Mouse (Mus musculus) erythroblast, adult 5-6 weeks (primary cell): ENCODE measurements at regions not wholly inside any gene's neighbourhood (a gene's known extent, or its start where the extent isn't known, plus 50 kb on each side); places are given as distances from the start of the nearest gene placed in this dataset.
"Not testable (repeated sequence)": the region's sequence is repeated elsewhere in the genome, so short reads cannot be mapped to it uniquely, and the experiment has no call there.

Source experiments
- ATAC-seq: replicated peaks from 2 replicates; pipeline ENCODE4 v1.8.0; 2016; ENCODE audit warnings: moderate number of reproducible peaks, mild to moderate bottlenecking, moderate TSS enrichment, inconsistent platforms; ENCODE audit not compliant: poor library complexity, low FRiP score, severe bottlenecking

DNA sequence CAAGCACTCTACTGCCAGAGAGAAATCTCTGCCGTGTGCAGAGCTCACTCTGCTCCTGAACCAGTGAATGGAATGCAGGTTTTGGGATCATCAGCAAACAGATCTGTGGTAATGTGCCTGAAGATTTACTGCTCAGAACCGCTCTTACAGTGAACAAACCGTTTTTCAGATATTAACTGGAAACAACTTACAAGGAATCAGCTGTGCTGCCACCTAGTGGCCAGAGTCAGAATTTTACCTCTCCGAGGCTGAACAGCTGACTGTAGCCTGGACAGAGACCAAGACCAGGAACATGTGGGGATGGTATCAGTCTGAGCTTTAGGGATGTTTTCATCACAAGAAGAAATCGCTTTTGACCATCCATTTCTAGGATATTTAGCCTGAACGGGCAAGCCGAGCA lies 65.3 kb downstream of the Gm15023 start:
- not testable (repeated sequence) for ATAC-seq

- ATAC-seq = not testable (repeated sequence)
These were observed 66.6 kb downstream of the Gm15023 start for GRCm38 (mm10) chrX:135110866-135111265.

DNA sequence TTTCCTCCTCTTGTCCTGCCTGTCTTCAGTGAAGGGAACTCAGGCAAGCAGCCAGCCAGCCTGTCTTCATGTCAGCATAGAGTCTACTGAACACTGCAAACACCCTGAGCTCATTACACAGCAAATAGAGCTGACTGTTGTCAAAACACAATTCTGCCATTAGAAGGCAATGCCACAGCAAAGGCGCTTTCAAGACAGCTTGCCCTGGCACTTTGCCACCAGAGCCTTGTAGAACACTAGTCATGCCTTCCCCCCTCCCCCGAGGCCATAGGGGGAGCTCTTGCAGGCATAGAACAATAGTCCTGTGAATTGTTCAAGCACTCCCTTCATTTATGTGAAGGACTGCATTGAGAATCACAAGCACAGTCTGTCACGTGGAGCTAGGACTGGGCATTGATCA lies 75.8 kb downstream of the Gm15023 start:
- ATAC-seq = no peak

DNA sequence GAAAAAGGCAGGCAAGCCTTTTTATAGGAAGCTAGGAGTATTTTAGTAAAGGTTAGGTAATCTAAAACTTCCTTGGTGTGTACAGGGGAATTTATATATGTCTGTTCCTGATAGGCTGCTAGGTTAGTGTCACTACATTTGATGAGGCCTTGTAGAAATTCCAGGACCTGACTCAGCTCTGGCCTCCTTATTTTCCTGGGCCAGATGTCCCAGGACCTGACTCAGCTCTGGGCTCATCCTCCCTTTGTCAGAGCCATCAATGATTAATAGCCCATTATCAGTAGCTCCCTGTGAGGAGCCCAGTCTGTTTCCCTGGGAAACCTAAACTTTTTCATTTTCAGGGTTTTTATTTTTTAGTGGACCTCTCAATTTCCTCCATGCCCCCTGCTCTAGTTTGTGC lies 79.3 kb downstream of the Gm15023 start:
- ATAC-seq = no peak

DNA sequence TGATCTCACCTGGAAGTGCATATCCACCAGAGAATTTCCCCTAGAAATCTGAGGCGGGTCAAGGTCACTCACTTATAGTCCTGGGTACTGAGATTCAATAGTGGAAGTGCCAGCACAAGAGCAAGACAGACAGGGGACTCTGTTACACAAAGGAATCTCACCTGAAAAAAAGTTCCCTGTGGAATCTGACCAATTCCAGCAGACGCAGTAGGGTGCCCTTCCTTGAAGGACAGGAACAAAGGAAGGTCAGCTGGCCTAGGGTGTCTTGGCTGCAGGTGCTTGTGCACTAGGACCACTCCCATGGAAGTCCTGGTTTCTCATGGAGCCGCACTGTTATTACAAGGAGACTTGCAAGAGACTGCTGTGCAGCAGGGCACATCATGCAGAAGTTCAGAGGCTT lies 81.2 kb downstream of the Gm15023 start:
- no peak for ATAC-seq

DNA sequence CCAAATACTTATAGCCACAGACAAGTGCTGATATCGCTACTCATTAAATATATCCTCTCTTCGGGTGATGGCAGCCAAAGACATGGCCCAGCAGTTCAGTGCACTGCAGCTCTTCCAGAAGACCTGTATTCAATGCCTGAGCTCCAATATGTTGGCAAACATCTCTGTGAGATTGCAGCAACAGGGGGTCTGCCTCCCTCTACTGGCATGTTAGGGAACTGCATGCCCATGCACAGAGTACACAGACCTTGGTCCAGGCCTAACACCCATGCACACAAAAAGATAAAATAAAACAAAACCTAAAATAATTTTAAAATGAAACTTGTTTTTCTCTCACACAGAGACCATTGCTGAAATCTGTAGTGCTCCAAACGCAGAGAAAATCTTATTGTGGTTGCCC lies 82.1 kb upstream of the Zmat1 start:
- ATAC-seq = peak; percentile 70

DNA sequence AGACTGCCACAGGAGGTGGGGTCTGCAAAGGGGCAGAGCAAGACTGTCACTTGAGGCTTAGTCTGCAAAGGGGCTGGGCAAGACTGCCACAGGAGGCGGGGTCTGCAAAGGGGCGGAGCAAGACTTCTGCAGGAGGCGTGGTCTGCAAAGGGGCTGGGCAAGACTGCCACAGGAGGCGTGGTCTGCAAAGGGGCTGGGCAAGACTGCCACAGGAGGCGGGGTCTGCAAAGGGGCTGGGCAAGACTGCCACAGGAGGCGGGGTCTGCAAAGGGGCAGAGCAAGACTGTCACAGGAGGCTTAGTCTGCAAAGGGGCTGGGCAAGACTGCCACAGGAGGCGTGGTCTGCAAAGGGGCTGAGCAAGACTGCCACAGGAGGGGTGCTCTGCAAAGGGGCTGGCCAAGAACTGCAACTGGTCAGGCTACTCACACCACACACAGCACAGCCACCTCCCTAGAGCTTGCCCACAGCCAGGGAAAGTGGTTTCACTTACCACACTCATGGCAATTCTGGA lies 78.1 kb upstream of the Zmat1 start:
- ATAC-seq = not testable (repeated sequence)

DNA sequence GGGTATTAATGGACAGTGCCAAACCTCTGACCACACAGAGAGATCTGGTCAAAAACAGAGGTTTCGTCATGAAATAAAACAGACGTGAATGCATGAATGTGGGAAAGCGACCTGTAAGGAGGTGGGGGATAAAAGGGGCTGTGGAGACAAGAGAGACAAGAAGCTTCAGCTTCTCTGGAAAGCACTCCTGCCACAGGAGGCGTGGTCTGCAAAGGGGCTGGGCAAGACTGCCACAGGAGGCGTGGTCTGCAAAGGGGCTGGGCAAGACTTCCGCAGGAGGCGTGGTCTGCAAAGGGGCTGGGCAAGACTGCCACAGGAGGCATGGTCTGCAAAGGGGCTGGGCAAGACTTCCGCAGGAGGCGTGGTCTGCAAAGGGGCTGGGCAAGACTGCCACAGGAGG lies 77.6 kb upstream of the Zmat1 start:
- ATAC-seq = not testable (repeated sequence)

DNA sequence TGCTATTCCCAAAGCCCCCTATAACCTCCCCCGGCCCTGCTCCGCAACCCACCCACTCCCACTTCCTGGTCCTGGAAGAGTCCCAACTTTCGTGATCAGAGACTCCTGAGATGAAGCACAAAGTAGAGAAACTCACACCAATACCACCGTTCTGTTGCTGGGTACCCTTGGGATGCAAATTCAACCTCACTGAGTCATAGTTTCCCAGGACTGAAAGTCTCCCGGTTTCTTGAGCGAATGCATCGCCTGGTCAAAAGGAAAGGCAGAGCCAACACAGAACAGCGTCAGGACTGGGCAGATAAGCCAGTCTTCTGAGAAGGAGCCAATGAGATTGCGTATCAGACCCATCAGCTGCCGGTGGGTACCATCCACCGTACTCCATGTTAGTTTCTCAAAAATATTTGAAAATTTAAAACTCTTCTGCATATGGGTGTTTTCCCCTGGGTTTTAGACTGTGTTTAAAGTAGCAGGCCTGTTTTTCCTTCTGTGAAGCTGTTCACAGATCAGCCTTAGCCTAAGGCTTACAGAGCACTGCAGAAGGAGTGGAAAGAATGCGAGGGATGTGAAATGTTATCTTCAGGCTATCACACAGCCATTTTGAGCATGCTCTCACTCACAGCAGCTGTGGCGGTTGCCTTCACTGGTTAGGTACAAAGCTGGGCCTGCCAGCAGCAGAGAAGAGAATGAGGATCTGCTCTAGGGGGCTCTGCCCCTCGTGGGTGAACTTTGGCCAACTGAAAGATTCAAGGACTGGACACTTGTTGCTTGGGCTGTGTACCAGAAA lies 77.0 kb upstream of the Zmat1 start:
- ATAC-seq = not testable (repeated sequence)

DNA sequence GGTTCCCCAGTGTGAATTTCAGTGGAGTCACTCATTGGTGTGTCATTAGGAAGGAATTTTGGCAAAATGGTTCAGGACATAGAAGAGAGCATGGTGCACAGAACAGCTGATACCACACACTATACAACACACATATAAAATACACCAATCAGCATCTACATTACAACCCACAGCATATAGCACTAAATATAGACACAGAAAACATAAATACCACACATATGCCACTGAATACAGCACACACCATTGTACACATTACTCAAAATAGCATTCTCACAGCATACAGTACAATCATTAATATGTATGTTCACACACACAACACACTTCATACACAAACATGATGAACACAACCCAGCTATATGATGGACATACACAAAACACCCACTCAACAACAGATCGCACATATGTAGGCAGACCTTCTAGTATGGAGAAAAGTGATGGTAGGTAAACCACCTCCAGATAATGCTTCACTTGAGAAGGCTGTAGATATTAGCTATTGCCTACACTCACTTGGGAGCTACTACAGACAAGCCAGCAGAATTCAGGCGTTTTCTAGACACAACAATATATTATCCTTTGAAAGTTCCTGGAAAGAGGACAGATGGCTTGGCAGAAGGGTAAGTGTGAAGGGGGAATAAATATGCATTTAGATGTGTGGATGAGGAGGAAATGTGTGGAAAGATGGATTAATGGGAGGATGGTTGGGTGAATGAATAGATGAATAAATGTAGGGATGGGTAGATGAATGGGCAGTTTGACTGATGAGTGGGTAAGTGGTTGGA lies 71.6 kb upstream of the Zmat1 start:
- no peak for ATAC-seq

- ATAC-seq = no peak
These were observed 70.4 kb upstream of the Zmat1 start for GRCm38 (mm10) chrX:135079388-135079787.

DNA sequence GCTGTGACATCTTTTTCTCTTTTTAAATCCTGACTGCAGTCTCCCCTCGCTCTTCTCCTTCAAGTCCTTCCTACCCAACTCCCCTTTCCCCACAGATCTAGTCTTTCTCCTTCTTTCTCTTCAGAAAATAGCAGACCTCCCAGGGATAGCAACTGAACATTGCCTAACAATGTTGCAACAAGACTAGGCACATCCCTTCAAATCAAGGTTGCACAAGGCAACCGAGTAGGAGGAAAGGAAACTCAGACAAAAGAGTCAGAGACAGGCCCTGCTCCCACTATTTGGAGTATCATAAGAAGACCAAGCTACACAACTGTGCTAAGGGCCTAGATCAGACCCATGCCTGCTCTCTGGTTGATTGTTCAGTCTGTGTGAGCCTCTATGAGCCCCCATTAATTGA lies 66.9 kb upstream of the Zmat1 start:
- no peak for ATAC-seq

DNA sequence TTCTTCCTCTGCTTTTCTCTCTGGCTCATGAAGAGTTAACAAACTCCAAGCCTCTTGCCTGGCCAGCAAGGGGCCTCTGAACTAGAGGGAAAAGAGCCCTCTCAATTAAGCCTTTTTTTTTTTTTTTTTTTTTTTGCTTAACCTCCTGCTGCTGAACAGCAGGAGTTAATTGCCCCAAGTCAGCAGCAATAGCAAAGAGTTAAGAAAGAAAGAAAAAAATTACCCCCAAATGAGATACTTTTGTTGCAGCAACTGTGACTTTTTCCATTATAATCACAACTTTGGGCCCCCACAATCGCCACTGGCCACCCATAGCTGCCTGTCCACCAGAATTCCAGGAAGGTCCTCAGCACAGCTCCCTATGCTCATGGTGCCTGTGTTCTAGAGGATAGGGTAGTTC lies 60.4 kb upstream of the Zmat1 start:
- ATAC-seq = no peak

DNA sequence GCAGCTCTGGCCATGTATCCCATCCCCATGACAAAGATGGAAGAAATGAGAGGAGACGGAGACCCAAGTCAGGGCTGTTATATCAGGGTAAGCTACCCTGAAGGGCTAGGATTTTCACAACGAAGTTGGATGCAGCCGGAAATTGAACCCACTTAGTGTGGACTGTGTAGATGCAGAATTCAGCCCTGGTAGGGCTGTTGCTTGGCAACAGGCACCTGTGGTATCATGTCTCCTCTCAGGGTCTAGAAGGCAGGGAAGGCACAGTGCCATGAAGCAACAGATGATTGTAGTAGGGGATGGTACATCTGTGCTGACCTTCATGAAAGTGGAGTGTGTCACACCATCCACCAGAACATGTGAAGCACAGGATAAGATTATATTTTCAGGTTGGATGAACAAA lies 51.2 kb upstream of the Zmat1 start:
- no peak for ATAC-seq

DNA sequence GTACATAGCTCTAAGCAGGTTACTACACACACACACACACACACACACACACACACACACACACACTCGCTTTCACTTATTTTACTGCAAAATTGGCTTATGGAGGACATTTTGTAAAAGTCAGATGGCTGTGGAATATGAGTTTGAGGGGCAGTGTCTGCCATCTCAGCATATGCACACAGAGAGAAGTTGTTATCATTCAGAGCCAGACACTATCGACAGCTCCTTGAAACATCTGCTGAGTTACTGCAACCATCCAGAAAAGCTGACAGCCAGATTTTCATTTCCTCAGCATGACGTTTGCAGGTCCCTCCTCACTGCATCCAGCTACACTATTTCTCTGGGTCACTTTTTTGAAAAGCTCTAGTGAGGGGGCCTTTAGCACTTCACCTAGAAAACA lies 49.9 kb upstream of the Zmat1 start:
- ATAC-seq = no peak
